Mouse (Mus musculus) cerebellum, adult 8-10 months (tissue): Measurements from ENCODE around the gene Bphl.

Experiments used
- DNase-seq: peaks from one replicate; pipeline ENCODE4 v3.0.0; 2022

Bphl gene

DNA sequence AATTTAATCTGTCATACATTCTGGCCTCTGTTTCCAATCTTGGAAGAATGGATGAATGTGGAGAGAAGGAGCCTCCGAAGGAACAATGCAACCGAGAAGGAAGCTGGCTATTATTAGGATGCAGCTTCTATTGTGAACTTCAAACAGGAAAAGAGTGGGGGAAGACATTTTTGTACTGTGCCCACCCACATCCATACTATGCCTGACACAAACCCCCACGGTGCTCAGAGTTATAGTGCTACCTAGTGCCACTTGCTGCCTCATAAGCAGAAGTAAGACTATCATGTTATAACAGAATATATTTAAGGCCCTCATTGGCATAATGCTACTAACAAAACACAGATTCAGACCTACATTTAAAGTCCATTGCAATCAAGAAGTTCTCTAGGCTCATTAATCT lies 52.0 kb downstream of the Bphl start:
- no peak for DNase-seq

GRCm38 (mm10) chr13:34095542-34096435 lies 58.4 kb downstream of the Bphl start:
- no peak for DNase-seq

DNA sequence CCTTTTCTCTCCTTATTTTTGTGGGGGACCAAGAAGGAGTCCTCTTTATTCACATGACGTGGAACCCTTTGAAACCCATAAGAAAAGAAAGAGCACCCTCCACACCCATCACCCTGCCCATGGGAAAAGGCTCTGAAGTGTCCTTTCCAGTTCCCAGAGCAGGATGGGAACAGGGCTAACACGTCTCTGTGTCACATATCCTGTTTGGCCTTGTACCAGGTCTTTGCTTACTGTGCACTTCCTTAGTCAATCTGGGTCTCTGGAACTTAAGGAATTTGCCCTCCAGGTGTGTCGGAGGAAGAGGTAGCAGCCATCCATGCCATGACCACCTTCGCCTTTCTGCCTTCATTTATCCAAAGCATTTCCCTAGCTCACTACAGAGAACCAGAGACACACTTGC lies 59.1 kb downstream of the Bphl start:
- no peak for DNase-seq

DNA sequence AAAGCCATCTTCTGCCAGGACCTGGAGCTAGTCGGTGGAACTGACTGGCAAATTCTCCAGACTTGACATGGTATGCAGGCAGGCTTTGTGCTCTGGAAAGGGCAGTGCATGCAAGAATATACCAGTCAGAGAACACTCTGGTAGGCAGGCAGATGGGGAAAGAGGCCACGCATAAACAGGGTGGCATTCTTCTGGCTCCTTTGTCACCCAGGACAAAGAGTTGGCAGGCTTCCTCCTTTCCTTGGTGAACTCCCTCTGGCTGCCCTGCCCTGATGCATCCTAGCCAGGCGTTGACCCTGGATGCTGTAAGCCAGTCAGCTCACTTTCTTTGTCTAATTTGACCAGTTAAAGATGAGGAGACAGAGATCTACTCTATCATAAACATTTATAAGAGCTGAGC lies 59.7 kb downstream of the Bphl start:
- DNase-seq = no peak

DNA sequence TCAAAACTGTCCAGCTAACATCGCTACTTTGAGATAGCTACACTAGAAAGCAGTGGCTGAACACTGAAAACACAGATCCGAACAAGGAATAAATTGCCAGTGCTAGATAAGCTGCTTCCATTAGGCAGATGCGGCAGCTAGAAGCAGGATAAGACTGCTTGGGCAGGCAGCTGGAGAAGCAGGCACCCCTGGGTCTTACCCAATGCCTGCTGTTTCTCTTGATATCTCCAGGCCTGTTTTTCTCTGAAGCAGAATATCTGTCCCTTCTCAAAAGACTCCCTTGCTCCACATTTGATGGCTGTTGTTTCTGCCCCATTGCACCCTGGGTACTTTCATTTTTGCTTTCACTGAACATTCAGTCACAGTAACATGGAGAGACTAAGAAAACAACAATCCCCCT lies 63.3 kb downstream of the Bphl start:
- no peak for DNase-seq

- no peak for DNase-seq
Observed at GRCm38 (mm10) chr13:34101247-34101646, 63.9 kb downstream of the Bphl start.

GRCm38 (mm10) chr13:34101908-34102307 lies 64.5 kb downstream of the Bphl start:
- DNase-seq = no peak

DNA sequence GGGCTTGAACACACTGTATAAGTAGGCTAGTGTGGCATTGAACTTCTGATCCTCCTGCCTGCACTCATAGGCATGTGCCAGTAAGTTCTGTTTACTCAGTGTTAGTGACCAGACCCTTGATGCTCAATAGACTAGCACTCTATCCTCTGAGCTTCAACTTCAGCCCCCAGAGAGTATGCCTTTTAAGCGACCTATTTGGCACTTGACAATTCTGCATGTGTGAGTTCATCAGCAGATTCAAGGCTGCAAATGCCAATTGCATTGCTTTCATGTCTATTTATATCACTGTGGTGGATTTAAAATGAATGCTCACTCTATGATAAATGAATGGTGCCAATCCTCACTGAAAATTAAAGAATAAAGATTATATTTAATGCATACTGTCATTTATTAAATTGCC lies 68.0 kb downstream of the Bphl start:
- DNase-seq = no peak

DNA sequence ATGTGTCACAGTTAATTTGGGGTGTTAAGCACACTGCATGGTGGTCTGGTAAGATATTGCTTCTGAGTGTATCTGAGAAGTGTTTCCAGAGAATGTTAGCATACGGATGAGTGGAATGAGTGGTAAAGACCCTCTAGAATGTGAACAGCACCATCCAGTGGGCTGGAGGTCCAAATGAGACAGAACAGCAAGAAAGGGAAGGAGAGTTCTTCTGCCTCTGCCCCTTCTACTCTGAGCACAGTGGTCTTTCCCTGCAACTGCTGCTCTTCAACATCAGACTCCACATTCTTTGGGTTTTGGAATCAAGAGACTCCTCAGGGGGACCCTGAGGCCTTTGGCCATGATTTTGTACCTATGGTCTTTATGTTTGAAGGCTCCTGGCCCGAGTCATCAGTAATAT lies 68.9 kb downstream of the Bphl start:
- DNase-seq = no peak

DNA sequence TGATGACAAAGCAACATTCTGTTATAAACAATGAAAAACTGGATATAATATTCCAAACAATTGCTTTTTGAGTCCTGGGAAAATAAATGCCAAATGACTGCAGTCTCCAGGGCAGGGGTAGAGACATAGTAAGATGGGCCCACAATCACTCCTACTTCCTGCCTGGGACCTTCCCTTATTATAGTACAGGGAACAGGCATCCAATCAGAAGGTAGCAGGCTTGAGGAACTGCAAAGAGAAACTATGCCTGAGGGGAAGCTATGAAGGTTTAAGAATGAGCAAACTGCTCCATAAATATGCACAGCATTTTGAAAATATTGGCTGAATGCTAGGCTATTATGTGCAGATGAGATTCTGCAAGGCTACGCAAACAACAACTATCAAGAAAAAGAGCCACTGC lies 69.6 kb downstream of the Bphl start:
- DNase-seq = no peak

GRCm38 (mm10) chr13:34109035-34109676 lies 71.8 kb downstream of the Bphl start:
- no peak for DNase-seq

DNA sequence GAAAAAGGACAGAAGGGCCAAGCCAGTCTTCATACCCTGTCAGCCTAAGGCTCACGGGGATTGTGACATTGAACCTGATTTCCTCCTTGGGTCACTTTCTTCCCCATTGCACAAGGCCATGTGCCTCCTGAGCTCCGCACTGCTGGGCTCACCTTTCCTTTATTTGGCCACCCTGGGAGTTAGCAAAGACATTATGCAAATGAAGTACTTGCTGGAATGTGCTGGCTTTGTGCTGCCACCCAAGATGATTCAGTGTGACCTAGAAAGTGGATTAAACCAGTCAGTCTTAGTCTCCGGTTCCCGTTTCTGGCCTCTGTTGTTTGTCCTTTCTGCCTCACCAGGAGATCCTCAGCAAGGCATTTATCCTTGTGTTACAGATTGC lies 72.3 kb downstream of the Bphl start:
- no peak for DNase-seq

- no peak for DNase-seq
Observed at GRCm38 (mm10) chr13:34111019-34111418, 73.6 kb downstream of the Bphl start.

DNA sequence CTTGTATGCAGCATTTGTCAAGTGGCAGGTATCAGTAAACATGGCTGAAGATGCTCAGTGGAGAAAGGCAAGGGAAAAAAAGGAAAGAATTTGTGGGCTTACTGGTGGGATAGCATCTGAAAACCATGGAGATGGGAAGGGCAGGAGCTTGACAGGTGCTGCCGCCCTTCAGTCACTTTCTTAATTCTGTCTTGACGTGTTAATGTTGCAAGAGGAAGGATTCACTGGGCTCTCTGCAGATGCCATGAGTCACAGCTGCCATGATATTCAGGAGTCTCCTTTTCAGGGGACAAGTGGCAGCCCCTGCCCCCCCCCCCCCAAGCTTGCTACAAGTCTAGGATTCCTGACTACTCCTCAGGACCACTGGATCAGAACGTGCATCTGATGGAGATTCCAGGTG lies 74.5 kb downstream of the Bphl start:
- no peak for DNase-seq

DNA sequence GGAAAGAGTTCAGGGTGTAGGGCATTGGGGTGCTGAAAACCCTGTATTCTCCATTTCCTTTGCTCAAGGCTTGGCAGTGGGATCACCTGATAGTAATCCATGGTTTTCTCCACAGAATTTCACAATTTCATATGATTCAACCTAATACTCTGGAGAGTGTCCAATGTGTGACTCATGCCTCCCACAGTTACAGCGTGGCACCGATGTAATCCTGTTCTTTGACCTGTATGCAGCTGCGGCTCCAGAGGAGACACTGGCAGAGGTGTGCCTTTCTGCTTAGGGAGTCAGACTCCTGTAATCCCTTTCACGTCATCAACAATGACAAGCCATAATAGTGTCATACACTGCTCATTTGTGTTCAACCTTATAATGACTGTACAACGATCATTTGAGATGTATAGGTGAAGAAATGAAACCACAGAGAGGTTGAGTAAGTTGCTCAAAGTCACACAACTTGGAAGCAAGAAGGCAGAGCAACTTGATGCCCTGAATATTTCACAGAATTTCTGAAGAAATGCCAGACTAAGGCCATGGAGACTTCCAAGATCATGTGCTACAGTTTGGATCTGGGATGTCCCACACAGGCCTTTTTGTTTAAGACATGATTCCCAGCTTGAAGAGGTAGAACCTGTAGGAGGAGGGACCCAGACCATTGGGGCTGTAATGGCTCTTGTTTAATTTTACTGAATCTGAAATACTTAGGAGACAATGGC lies 75.1 kb downstream of the Bphl start:
- DNase-seq = no peak

DNA sequence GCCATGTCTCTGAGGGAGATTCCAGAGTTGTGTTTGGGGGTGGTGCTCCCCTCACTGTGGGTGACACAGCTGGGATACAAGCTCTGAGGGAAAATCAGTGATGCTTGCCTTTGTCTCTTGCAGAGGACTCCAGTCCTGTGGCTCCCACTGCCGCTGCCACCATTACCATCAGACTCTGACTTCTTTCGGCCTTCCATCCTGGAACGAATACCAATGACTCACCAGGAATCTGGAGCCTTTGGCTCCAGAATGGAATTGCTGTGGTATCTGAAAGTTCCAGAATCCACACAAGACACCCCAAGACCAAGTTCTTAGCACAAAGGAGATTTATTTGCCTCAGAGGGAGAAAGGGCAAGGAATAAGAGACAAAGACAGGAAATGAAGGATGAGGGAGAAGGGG lies 75.7 kb downstream of the Bphl start:
- no peak for DNase-seq

DNA sequence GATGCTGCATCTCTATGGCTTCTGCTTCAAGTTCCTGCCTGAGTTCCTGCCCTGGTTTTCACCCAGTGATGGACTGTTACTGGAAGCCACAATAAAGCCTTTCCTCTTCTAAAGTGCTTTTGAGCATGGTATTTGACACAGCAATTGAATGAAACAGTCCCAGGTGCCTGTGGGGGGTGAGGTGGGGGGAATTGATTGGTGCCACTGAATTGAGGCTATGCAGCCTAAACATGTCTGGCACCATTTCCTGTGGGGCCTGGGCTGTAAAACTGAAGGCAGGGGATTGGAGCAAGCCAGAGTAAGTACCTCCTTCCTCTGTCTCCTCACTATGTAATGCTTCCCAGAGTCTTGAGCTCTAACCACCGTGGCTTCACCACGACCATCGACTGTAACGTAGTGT lies 77.3 kb downstream of the Bphl start:
- DNase-seq = no peak

DNA sequence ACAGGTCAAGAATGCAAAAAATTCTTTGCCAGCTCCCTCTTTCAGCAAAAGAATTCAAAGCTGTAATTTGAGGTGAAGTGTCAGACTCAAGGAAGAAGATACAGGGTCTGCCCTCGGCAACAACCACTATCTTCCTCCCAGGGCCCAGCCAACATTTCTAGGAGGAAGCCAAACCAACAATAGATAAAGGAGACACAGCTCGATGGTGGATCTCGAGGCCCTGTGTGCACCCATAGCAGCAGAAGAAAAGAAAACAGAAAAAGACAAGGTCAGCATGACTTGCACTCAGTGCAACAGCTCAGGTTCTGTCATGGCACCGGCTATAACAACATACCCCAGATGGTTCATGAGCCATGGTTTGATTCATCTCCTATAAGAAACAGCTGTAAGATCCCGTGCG lies 79.1 kb downstream of the Bphl start:
- DNase-seq = no peak

DNA sequence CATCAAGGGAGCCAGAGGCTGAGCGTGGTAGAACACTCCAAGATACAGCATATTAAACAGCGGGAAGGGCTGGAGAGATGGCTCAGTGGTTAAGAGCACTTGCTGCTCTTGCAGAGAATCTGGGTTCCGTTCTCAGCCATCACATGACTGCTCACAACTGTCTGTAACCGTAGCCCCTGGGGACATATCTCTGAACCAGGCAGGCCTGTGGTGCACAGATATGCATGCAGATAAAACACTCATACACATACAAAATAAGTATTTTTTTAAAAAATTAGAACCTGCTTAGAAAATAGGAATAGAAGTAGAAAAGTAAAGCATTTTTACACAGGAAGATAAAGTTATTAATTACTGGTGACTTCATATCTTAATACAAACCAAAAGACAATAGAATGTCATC lies 81.4 kb downstream of the Bphl start:
- no peak for DNase-seq

DNA sequence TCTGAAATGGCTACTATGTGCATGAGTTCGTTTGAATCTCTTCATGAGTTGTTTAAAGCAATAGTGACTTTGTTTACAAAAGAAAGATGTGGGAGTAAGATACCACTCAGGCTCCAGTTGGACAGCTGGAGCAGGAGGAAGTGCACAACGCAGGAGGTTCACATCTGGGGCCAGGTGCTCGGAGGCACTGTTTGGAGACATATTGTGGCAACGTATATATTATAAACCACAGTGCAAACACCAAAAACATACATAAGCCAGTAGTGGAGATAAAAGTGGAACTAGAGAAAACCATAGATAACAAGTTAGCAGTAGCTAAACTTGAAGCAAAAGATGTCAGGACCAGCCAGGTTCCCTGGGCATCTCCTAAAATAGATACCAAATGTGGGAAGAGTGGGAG lies 82.0 kb downstream of the Bphl start:
- no peak for DNase-seq

- no peak for DNase-seq
Observed at GRCm38 (mm10) chr13:34120536-34120935, 83.1 kb downstream of the Bphl start.
